Mouse (Mus musculus): Measurements from ENCODE around the gene Esp1.
"Not testable (repeated sequence)": the region's sequence is repeated elsewhere in the genome, so short reads cannot be mapped to it uniquely, and the experiment has no call there.

Esp1 gene

DNA sequence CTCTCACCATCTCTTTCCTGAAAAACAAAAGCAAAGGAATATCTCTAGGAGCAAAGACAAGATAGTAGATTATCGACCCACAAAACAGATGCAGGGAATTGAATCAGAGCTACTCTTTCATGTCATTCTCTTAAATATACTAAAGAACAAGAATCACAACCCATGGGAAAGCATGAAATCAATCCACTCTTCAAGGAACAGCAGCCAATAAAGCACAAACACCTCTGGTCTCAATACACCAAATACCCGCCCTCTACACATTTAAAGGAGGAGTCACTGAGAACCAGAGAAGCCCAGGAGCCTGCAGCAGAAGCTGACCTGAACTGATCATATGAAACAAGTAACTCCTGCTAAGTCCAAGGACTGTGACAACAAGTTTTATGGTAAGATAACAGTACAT is at the start of gene Esp1:
Gene Esp1, plus strand, starts transcription at position 301 of the 400 bp plus-strand sequence.
- no peak for DNase-seq (ENCODE audit: low spot score)

- no peak for DNase-seq (ENCODE audit: low spot score)
These were observed 10.6 kb upstream of the Esp1 start for GRCm38 (mm10) chr17:40716273-40716672.

DNA sequence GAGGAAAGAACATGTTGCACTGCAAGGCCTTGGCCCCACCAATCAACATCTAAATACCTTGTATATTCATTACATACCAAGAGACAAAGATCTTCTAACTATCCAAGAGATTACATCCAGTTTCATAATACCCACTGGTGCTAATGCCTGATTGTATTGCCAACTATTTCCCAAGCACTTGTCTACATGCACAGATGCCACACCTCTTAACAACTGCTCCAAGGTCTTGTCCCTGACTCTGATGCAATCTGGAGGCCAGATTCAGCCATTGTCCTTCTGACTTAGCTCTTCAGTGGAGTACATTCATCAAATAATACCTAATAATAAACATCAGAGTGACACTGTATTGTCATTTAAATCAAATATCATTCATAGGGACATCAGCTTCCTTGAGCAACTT is 9.9 kb upstream of the Esp1 start:
- not testable (repeated sequence) for DNase-seq (ENCODE audit: low spot score)

DNA sequence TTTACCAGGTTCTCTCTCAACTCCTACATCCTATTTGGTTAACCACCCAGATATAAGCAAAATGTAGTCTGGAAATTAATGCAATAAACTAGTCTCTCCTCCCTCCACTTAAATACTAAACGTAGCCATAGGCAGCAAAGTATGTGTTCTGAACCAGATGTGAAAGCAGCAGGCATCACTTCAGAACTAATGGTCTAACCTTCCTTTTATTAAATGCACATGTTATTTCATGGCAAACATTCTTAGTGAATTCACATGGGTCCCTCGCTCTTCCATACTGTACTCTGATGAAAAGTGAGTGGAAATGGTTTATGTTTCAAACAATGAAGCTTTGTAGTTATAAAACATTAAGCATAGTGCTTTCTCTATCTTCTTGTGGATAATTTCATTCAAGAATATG is 4.4 kb downstream of the Esp1 start:
- DNase-seq (ENCODE audit: low spot score) = no peak

DNA sequence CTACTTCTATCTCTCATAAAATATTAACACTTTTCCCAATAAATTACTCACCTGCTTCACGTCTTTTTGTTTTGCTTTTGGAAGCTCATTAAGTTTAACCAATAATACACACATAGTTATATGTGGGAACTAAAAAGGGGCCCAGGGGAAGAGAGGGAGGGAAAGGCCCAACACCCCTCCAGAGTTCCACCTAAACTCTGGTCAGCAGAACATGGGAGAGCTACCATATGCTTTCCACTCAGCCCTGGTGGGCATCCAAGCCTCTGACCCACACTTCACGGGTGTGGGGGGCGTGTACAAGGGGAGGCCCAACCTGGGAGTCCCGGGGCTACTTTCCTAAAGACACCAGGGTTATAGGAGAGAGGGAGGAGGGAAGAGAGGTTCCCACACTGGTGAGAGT is 4.8 kb downstream of the Esp1 start:
- no peak for DNase-seq (ENCODE audit: low spot score)

- no peak for DNase-seq (ENCODE audit: low spot score)
These were observed 36.7 kb downstream of the Esp1 start for GRCm38 (mm10) chr17:40763662-40764061.

- no peak for DNase-seq (ENCODE audit: low spot score)
These were observed 40.2 kb downstream of the Esp1 start for GRCm38 (mm10) chr17:40767120-40767519.
